ENCODE assay signal across 8 mouse cellular contexts in genomic region chr1:14506201-14506830, GRCm38 (mm10).
A peak's percentile ranks its signal among the peaks of the same experiment; 100 is the strongest.
DNase-seq lines count a peak whose midpoint lies in the region; ATAC-seq lines count a peak whose summit lies in the region.

No protein-coding gene starts in this region.

- peak overlapping the region; percentile 47; the same call in 1 of the 2 replicates for H3K9ac ChIP-seq in heart, embryonic 14.5 days (ENCODE audit: low read length)
- H3K9ac ChIP-seq in midbrain, embryonic 14.5 days (replicated peaks; ENCODE audit: low read length): no peak overlapping the region; the same call in 1 of the 2 replicates

- ATAC-seq in heart, embryonic 14.5 days (ENCODE audit: insufficient number of reproducible peaks, insufficient read depth, low FRiP score, low read depth): peak; percentile 73
- ATAC-seq in midbrain, embryonic 14.5 days (ENCODE audit: low FRiP score, low TSS enrichment): peak; percentile 84
- no peak for ATAC-seq in erythroblast, adult 5-6 weeks (replicated peaks; ENCODE audit: low FRiP score, poor library complexity, severe bottlenecking)

- peak; percentile 19 for DNase-seq in ovary, postnatal 36 days (ENCODE audit: low spot score)
- no peak for DNase-seq in ovary, adult 18-20 months (ENCODE audit: low spot score)
- peak; percentile 91 for DNase-seq in embryo, embryonic 11 days
- peak; percentile 43 to 61 for DNase-seq in kidney, postnatal 4 days
- peak; percentile 74 for DNase-seq in midbrain, embryonic 14.5 days
- DNase-seq in right cerebral cortex, adult 18-20 months: no peak

- H3K4me1 ChIP-seq in heart, embryonic 14.5 days (ENCODE audit: control insufficient read depth in 2 of 2, insufficient read depth in 2 of 2, low read length in 2 of 2): peaks cover 4 to 7% of the 10 kb centered on the region in 2 experiments; a peak in 3 of 4 replicates
- H3K4me1 ChIP-seq in midbrain, embryonic 14.5 days (ENCODE audit: control insufficient read depth, insufficient read depth, low read length): peaks cover 12% of the 10 kb centered on the region; the same call in 1 of the 2 replicates

- H3K9me3 ChIP-seq in heart, embryonic 14.5 days (ENCODE audit: control insufficient read depth, low read length): no peaks in the 10 kb centered on the region
- H3K9me3 ChIP-seq in midbrain, embryonic 14.5 days (ENCODE audit: control insufficient read depth, low read length): no peaks in the 10 kb centered on the region

- peak overlapping the region; percentile 76 for H3K4me2 ChIP-seq in heart, embryonic 14.5 days (ENCODE audit: low read length)
- peak overlapping the region; percentile 64 for H3K4me2 ChIP-seq in midbrain, embryonic 14.5 days (ENCODE audit: low read length)

- no peaks in the 10 kb centered on the region for H3K36me3 ChIP-seq in heart, embryonic 14.5 days (ENCODE audit: control insufficient read depth, insufficient read depth, low read length)
- no peaks in the 10 kb centered on the region for H3K36me3 ChIP-seq in midbrain, embryonic 14.5 days (ENCODE audit: control insufficient read depth, insufficient read depth, low read length)

- H3K27ac ChIP-seq in heart, embryonic 14.5 days (replicated peaks in 1 of 2; ENCODE audit: control insufficient read depth in 1 of 2, insufficient read depth in 1 of 2, low read depth in 2 of 2, low read length in 2 of 2): no peak overlapping the region
- no peak overlapping the region for H3K27ac ChIP-seq in midbrain, embryonic 14.5 days (replicated peaks; ENCODE audit: low read depth, low read length)

- under 1% methylated on average over 34 of the region's 34 CpGs for WGBS in heart, embryonic 14.5 days
- WGBS in midbrain, embryonic 14.5 days: under 1% methylated on average over 34 of the region's 34 CpGs

- peak overlapping the region; percentile 25 to 49; a peak in 3 of 4 replicates for H3K4me3 ChIP-seq in heart, embryonic 14.5 days (ENCODE audit: control insufficient read depth in 1 of 2, insufficient read depth in 1 of 2, low read depth in 1 of 2, low read length in 2 of 2)
- H3K4me3 ChIP-seq in midbrain, embryonic 14.5 days (replicated peaks; ENCODE audit: low read depth, low read length): peak overlapping the region; percentile 35

- H3K27me3 ChIP-seq in heart, embryonic 14.5 days (ENCODE audit: control insufficient read depth, insufficient read depth, low read length): peaks cover 76% of the 10 kb centered on the region
- H3K27me3 ChIP-seq in midbrain, embryonic 14.5 days (ENCODE audit: control insufficient read depth, insufficient read depth, low read length): peaks cover 83% of the 10 kb centered on the region

Comparison
In these comparisons a context has a peak if more than half of its experiments do, and no peak if none do; other contexts are left out.
1. DNase-seq: peak in ovary, postnatal 36 days (single experiment), embryo, embryonic 11 days (single experiment), kidney, postnatal 4 days (2 of 2) and midbrain, embryonic 14.5 days (single experiment); none in ovary, adult 18-20 months (single experiment) and right cerebral cortex, adult 18-20 months (single experiment).